Mouse (Mus musculus) kidney, adult 2 months (tissue): ENCODE measurements at regions not wholly inside any gene's neighbourhood (a gene's known extent, or its start where the extent isn't known, plus 50 kb on each side); places are given as distances from the start of the nearest gene placed in this dataset.

Experiments
- CTCF ChIP-seq: fragments of 200-500 bp; conservative IDR thresholded peaks from 2 replicates; pipeline ENCODE4 v1.5.1; 2011; ENCODE audit warnings: low read depth, mild to moderate bottlenecking, control low read depth, low read length, moderate library complexity, mixed read lengths; ENCODE audit not compliant: insufficient read depth, insufficient read length
- POLR2A ChIP-seq: fragments of 200-500 bp; IDR thresholded peaks from one replicate; pipeline ENCODE4 v1.6.1; 2011; ENCODE audit warnings: low read depth, low read length, control low read depth

DNA sequence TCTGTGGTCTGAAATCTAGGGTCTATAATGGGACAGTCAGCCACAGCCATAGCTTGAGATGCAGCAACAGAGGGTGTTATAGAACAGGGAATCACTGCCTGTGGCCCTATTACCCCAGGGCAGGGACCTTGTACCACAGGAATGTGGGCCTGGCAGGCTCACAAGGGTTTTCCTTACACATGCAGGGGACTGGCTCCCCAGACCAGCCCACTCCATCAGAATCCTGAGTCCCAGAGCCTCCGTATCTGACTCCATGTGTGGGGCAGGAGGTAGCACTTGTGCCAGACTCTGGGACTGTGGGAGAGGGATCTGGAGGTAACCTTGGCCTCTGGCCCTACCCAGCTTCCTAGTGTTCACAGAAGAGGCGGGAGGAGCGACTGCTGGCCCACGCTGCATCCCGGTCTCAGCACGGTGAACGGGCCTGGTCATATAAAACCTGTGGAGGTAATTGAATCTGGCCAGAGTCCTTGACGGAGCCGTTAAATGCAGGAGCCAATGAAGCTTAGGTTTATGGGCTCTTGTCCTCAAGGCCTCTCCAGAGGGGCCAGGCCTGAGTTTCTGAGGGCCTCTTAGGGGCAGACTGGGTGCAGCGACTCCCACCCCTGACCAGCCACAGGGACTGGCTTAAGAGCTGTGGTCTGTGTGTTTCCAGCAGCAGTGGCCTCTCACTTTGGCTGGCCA is 119.4 kb downstream of the Kif26a start:
- TF ChIP-seq CTCF: no peak
- no peak for TF ChIP-seq POLR2A
